Mouse (Mus musculus) brain, adult 2 months (tissue): Measurements from ENCODE around the gene Kirrel3.
A peak's percentile ranks its signal among the peaks of the same experiment; 100 is the strongest.

Experiments
- DNase-seq: peaks from one replicate; pipeline ENCODE4 v3.0.0; 2011; ENCODE audit warnings: low read depth, low spot score

The Kirrel3 gene

DNA sequence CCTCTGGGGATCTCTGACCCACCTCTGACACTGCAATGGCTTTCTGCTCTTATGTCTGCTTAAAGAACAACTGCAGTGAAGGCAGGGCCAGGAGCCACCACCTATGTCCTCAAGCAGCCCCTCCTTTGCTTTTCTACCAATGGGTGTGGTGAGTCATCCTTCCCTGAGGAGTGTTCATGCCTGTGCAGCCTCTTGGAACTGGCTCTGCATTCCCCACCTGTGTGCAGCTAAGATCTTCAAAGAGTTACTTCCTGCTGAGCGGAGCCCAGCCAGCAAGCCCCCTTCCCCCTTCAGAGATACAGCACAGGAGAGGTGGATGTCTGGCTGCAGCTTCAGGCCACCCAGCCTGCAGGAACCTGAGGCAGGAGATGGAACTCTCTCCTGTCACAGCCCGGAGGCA, 265.2 kb downstream of the Kirrel3 start:
- peak; percentile 62 for DNase-seq

DNA sequence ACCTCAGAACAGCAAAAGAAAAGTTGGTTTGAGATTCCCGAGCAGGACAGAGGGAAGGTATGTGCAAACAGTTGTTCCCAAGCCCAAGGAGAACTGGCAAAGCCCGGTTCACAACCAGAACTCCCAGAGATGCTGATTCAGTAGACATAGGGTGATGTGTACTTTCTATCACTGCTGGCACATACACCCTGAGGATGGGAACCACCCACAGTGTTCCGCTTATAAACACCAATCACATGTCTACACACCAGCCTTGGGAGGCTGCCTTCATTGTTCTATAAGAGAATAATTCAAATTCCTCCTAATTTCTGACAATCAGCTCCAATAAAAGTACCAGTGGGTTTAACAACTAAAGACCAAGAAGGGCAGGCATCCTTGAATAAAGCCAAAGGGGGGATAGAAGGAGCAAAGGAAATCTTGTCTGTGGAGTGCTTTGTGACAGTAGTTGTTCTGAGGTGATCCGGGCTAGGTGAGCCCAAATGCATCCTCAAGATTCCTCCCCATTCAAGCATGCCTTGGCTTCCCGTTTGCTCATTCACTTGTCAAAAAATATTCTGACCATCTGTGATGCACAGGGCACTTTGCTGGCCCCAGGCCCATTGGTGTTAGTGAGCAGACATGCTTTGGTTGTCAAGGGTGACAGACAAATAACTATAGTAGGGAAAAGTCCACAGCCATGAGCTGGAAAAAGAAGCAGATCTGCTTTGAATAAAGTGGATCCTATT, 266.5 kb downstream of the Kirrel3 start:
- DNase-seq: peak; percentile 70

DNA sequence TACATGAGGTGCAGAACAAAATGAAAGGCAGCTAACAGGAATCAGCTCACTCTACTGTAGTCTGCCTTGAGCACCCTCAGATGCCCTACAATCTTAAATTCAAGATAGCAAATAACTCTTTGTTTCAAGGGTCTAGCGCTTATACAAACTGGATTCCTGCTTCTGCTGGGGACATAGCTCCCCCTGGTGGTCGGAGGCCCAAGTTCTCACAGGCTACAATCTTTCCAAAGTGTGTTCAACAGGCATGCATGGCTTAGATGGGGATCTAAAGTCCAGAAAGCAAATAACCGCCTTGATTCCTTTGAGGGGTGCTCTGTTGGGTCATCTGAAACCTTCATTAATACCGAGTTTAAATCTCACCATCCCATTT, 267.1 kb downstream of the Kirrel3 start:
- peak; percentile 80 for DNase-seq

DNA sequence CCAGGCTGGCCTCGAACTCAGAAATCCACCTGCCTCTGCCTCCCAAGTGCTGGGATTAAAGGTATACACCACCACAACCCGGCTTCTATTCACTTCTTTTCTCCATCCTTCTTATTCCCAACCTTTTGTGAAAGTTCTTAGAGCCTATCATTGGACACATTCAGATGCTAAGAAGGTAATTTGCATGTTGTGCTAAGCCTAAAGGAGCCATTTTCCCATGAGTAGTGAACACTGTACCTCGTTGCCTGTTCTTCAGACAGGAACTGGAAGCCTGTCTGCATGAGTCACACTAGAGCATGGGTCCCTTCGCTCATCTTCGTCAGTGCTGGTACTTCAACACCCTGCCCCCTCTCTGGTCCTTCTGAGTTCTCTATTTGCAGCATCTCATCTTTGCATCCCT, 268.2 kb downstream of the Kirrel3 start:
- DNase-seq: no peak

DNA sequence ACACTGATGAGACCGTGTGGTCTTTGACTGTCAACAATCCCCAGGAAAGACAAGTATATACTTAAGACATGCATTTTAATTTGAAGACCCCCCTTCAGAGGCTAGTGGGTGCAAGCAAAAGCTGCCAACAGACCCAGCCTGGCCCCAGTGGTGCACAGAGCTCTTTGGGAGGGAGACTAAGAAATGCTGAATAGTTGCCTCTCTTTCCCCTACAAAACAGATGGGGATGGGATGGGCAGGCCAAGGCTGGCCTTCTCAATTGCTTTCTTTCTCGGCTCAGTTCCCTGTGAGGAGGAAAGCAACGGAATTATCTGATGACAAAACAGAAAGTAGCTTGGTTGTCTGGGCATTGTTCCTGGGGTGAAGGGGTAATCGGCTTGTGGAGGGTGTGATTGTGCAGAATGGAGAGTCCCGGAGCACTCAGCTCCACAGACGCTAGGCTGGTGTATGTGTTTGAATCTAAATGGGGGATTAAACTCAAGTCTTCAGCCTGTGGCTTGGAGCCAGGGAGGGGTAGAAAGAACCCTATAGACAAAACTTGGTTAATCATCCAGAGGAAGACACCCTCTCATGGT, 268.9 kb downstream of the Kirrel3 start:
- no peak for DNase-seq

DNA sequence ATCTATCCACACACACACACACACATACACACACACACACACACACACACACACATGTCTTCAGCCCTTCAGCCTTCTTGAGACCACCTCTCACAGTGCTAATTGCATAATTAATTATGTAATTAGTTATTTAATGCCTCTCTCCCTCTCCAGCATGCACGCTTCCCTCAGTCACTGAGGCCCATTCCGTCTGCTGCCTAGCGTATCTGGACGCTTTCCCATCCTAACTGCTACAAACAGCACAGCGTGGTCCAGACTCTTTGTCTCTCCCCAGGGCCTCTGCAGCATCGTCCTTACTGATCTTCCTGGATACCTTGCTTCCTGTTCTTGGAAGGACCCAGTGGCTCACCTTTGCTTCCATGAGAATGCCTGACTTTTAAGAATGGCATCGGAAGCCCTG, 270.4 kb downstream of the Kirrel3 start:
- no peak for DNase-seq

DNA sequence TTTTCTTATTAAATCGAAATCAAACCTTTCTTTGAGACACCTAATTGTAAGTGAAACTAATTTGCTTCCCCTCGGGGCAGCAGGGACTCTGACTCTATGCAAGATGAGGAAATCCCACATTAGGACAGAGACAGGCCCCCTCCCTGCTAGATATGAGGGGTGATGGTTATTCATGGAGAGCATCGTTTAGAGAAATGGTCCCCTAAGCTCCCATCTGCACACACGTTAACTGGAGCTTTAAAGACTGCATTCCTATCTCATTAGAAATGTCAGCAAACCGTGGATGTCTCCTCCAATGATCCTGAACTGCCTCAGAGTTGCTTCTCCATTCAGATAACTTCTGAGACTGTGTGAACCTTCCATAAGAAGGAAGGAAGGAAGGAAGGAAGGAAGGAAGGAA, 273.2 kb downstream of the Kirrel3 start:
- DNase-seq: no peak

DNA sequence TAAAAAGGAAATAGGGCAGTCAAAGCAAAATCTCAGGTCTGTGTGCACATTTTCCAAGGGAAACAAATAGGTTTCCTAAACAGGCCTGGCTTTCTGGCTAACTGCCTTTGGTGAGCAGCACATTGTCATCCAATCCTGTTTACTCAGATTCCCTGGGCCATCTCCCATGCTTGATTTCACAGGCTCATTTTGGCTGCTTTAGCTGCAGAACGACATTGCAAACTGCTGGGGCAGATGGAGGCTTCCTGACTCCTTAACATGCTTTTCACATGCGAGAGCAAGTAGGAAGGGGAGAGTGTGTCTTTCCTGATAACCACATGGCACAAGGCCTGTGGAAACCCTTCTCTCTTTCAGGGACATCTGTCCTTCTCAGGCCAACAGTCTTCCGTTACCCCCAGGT, 274.8 kb downstream of the Kirrel3 start:
- DNase-seq: peak; percentile 88

DNA sequence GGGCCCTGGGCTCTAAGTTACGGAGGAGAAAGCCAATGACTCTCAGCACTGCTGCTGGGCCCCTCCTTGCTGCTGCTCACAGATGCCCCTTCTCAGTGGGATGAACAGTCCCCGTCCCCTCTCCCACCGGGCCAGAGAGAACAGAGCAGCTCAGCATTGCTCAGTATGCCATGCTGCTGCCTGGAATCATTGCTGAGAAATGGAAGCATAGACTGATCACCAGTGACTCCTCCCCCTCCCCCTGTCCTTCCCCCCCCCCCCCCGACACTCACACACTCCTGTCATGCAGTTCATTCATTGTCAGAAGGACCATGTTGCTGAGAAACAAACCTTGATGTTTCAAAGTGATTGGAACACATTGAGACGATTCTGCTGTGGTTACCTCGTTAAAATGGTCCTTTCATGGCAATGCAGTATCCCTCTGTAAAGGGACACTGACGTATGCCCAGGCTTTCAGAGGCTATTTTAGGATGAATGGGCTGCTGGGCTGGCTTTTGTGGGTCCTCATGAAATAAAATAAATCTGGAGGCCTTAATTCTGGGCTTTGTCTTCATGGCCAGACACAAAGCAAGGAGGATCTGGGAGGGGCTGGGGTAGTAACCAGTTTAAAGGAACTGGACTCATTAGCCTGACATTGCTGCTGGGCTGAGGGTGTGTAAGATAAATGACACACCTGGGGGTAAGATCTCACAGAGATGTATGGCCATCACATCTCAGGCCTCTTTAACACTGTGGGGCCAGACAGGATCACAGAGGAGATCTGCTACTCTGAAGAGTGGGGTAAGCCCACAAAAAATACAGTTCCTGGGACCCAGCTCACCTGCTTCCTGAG, 281.3 kb downstream of the Kirrel3 start:
- DNase-seq: no peak

DNA sequence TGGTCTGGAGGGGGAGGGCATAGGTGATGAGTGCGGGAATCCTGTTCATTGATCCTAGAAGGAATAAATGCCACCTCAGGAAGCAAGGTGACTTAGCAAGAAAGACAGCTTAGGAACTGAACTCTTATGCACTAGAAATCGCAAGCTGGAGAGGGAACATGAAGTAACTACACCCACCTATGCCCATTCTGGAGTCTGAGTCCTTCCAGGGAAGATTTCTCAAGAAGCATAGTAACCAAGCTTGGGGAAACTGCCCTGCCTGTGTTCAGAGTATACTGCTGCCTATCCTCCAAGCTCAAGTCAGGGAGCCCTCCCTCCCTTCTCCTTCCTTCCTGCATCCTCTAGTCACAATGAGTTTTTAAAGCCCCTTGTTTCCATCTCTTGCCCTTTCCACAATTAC, 283.3 kb downstream of the Kirrel3 start:
- peak; percentile 53 for DNase-seq

DNA sequence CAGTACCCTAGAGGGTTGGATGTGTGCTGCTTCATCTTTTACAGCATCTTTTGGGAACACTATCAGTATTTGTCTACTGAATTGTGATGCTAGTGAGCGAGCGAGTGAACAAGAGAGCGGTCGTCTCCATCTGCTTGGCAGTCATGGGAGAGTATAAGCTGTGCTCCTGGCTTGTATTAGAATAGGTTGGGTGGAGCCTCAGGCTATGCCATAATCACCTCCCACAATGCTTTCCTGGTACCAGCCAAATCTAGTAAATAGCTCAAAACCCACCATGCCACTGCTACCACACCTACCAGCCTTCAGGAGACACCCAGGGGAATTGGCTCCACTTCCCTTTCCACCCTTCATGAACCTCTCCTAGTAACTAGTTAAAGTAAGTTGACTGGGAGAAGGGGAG, 285.3 kb downstream of the Kirrel3 start:
- peak; percentile 51 for DNase-seq

DNA sequence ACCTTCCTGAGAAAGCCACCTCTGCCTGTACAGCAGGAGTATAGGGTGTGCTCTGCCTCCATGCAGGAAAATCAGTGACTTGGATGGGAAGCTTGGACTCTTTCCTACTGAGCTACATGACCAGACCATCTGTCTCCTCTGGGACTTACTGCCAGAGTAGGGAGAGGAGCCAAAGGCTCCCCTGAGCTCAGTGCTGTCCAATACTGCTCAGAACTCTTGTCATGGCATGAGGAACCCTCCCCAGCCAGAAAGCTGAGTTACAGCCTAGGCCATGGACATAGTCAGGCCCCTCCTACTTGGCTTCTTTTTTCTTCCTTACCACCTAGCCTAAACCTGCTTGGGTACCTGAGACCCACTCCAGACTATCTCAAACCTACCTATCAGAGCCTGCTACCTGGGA, 285.7 kb downstream of the Kirrel3 start:
- DNase-seq: peak; percentile 95

DNA sequence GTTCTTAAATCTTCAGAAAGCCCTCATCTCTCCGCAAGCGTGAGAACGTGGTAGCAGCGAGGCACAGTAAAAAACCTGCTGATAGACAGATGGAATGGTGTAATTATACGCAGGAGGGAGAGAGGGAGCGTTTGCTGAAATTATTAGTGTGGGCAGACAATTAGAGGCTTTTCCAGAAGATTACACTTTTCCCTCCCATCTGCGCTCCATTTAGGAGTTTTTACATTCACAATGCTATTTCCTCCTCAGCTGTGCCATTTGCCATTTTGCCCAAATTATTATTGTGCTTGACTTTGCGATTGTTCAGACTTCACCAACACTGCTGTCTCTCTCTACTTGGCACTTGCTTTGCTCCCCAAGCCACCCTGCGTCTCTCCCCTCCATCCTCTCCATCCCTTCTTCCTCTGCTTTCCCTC, 286.3 kb downstream of the Kirrel3 start:
- peak; percentile 92 for DNase-seq

DNA sequence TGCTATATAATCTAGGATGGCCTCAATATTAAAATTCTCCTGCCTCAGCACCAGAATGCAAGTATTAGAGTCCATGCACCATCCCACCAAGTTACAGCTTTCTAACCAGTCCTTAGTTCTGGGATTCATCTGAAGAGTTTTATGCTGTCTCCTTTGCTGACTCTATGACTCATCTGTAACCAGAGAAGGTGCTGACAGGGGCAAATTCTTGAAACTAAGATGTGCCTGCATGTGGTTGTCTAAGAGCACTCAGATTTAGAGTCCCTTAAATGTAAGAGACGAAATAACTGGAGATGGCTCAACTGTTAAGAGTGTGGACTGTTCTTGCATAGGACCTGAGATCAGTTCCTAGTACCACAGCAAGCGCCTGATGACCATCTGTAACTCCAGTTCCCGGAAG, 295.7 kb downstream of the Kirrel3 start:
- no peak for DNase-seq

DNA sequence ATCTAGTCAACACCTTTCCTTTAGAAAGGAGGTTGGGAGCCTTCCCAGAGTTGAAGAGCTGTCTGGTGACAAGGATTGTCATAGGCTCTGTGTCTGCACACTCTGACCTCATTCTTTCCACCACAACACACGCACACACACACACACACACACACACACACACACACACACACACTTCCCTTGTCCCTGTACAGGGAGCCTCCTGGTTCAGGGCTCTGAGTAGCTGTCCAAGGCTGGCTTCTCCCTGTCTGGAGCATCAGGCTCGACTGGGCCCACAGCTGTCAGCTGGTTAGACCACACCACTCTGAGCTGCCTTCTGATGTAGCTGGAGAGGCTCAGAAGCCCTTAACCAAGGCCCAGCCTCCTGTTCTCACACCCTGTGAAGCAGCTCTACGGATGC, 302.2 kb downstream of the Kirrel3 start:
- DNase-seq: no peak

DNA sequence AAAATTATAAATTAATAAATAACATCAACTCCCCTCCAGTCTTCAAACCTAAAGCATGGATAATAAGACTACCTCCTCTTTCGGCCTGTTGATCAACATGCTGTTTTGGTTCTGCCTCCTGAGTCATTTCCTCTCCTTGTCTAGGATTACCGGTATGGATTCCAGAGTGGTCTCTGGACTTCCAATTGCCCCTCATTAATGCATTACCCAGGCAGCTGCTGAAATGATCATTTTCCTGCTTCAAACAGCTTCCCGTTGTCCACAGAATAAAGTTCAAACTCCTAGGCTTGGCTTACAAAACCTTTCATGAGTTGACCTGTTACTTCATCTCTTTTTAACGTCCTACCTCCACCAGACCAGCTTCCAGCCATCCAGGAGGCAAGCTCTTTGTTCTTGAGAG, 309.5 kb downstream of the Kirrel3 start:
- no peak for DNase-seq

DNA sequence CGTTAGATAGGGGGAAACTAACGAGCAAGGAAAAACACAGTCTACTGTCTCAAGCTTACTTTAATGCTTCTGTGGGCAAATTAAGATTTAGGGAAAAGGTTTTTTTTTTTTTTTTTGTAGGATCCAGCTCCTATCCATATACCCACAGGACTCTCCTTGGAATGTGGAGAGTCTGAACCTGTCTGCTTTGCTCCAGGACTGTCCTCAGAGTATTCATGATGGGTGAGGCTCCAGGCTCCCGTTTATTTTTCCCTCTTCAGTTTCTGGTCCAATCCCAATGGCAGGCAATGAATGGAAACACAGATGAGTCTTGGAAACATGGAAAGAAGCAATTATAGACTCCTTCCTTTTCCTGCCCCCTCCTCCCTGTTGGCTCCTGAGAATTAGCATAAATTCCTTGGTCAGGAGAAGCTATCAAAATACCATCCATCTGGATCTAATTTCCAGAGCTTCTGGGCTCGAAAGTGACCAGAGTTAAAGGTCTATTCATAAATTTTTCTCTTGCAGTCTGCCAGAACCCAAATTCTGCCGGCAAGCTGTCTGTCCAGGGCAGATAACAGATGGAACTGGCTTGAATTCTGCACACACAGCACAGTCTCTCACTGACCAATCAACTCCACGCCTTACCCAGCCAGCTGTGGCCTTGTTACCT, 312.1 kb downstream of the Kirrel3 start:
- DNase-seq: peak; percentile 69

DNA sequence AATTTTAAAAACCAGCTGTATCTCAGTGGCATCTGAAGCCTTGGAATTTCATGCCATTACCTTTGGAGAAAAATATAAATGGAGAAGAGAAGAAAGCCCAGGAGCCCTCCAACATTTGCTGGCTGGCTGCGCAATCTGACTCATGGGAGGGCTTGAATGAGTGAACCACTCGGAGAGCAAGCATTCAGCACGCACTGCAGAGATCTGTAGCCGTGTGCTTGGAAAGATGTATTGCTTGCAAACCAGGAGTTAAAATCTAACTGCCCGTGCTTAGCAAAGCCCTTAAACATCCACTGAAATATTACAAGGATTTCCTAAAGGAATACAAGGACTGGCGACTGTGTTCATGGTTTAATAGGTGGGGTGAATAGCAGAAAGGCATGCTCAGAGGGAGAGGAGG, 316.0 kb downstream of the Kirrel3 start:
- DNase-seq: no peak

DNA sequence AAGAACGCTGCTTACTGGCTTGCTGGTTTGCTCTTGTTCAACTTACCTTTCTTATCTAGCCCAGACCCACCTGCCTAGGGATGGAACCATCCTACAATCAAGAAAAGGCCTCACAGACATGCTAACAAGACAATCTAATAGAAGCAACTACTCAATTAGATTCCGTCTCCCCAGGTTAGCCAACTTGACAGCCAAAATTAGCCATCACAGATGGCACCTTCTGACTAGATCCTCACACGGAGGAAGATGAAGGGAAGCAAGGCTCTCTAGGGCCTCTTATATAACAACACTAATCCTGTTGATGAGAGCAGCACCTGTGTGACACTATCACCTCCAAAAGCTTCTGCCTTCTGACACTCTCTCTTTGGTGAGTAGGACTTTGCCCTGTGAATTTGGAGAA, 321.2 kb downstream of the Kirrel3 start:
- DNase-seq: peak; percentile 82

DNA sequence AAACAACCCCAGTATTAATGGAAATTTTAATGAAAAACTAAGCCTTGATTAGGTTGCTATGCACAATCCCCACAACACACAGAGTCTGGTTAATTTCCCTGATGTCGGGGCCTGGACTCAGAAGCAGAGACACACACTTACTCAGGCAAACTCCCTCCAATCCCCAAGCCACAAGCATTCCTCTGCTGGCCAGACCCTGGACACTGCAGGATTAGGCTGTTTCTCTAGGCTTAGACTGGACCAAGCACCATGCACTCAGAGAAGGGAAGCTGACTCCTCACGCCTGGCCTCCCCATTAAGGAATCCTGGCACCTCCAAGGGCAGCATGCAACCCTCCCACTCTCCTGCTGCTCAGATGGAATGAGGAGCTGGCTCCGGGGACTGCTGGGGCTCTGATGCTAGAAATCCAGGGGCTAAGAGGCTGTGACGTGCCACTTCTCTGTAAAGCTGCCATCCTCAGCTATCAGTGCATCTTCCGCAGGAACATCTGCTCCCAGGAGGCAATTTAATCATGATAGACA, 324.4 kb downstream of the Kirrel3 start:
- DNase-seq: peak; percentile 83

DNA sequence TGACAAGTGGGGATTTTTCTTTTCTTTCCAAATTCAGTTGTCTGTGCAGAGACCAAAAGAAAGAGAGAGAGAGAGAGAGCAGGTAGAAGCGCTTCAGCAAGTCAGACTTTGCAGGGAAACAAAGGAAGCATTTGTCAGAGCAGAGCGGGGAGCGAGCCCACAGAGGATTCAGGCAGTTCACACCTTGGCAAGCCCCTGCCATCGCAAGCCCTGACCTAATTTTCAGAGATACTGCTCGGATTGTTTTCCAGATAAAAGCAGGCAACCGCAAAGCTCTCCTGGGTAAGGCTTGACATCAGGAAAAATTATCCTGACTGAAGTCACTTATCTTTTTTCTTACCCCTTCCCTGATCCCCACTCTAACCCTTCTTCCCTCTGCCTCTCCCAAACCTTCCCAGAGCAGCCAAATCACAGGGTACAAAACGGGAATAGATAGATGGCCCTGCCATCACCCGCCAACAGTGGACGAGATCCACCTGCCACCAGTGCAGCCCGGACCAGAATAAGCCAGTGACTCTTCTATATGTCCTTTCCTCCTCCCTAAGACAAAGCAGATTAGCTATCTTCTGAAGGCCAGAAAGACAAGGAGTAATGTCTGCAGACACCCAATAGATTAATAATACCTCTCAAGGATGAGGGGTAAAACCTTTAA, 332.8 kb downstream of the Kirrel3 start:
- DNase-seq: peak; percentile 79
